Mouse (Mus musculus) adrenal gland, postnatal 4 days (tissue): ENCODE measurements around the gene Abcc4. TPM values are rescaled to one million over a fixed set of nuclear protein-coding genes. Genes with fewer than 3 reads are reported as not detected.

Experiments used
- DNase-seq, 2 experiments: peaks; one replicate each; pipeline ENCODE4 v3.0.0; 2021 to 2022; ENCODE audit warnings: low spot score in 2 of 2, mixed read lengths in 2 of 2
- total RNA-seq, 2 experiments: library from RNA; stranded (reverse); gene quantifications; 2 replicates each; pipeline ENCODE4 v1.2.3; 2021

Abcc4 gene
- total RNA-seq, 2 experiments from 2014 or later: 7.3 to 10.1 TPM

DNA sequence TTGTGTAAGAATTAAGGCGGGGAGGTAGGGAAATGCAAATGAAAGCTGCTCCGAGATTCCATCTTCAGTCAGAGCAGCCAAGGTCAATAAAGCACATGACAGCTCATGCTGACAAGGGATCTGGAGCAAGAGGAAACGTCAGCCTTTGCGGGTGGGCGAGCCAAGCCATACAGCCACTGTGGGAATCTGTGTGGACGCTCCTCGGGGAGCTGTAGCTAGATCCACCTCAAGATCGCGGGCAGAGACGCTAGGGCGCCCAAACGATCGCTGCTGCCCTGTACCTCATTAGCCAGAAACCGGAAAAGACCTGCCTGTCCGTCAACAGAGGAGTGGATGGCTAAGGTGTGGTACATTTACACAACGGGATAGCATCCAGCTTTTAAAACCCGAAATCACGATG, 7.4 kb upstream of the Abcc4 start:
- DNase-seq: no peak

DNA sequence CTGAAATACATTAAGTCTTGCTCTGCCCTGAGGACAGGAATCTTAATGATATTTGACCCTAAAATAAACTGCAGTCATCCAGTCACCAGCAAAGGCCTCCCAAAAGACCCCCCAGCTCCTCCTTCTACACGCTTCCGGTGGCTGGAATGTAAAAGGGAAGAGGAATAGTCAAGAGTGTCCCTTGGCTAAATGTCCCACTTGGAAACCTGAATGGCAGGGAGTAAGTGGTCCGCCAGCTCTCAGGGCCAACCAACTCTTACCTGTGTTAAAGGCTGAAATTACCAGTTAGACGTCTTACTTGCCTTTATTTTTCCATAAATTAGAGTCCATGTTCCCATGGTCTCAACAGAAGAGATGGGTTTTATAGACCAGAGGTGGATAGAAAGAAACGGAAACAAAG, 6.9 kb upstream of the Abcc4 start:
- no peak for DNase-seq

DNA sequence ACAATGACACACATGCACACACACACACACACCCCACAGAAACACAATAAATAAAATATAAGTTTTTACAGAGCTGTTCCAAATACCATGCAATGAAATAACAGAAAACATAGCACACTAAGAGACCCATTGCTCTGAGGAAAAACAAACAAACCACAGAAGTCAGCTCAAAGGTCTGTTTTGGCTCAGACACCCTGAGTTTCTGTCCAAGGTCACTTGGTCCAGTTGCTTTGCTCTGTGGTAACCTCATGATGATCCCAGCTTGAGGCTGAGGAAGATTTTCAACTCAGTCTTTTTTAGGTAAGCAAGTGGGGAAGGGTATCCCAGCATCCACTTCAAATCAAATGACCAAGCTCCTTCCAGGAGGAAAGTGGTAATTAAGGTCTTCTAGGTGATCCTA, 4.9 kb upstream of the Abcc4 start:
- DNase-seq: no peak

DNA sequence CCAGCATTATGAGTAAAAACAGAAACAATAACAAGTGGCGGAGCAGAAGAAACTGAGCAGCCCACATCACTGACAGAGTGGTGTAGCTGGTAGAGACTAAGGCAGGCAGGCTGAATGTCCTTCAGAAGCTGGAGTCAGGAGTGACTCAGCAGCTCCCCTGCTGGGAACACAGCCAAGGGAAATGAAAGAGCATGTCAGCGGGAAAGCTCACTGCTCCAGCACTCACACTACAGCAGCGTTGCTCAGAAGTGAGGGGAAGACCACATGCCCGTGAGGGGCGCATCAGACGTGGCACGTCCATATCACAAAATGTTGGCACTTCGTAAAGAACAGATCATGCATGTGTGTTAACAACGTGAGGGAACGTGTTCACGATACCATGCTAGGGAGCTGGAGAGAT, 3.7 kb upstream of the Abcc4 start:
- peak; percentile 16 to 69 for DNase-seq

DNA sequence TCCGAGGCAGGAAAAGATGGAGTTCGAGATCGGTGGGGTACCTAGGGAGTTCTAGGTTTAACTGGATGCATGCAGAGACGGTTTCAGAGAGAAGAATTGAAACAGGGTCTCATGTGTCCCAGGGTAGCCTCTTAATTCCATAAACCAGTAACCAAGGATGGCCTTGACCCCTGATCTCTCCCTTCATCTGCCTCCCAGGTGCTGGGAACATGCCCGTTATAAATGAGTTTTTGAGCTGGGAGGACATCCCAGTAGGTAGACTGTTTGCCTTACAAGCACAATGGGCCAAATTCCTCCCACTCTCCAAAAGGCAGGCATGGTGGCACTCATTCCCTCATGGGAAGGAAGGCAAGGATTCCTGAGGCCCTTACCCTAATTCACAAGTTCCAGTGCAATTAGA, 2.1 kb upstream of the Abcc4 start:
- DNase-seq: no peak

DNA sequence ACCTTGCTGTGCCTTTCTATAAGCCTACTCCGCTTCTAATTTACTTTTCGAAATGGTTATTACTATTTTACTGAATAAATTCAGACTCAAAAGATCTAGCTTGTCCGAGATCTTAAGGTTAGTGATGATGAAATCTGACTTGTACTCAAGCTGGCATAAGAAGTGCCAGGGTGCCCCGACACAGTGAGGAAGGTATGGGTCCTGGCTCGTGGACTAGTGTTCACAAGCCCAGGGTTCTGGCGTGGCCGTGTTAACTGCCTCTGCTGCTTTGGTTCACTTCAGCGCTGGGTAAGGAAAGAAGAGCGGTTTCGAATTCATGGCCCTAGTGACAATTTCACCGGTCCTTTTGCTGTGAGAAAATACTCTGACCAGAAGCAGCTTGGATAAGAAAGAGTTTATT, 943 bp upstream of the Abcc4 start:
- no peak for DNase-seq

DNA sequence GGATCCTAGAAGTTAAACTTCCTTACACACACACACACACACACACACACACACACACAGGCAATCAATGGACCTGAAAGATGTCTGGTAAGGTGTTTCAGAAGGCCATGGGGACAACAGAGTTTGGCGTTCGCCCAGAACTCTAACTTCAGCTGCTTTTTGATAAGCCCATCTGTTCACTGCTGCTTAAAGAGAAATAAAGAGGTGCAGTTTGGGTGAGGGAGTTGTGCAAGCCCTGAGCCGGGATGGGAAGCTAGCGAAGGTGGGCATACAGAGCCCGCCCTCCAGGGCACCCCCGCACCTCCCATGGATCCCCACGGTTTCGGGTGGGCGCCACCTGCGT, 583 bp downstream of the Abcc4 start:
- DNase-seq: no peak

DNA sequence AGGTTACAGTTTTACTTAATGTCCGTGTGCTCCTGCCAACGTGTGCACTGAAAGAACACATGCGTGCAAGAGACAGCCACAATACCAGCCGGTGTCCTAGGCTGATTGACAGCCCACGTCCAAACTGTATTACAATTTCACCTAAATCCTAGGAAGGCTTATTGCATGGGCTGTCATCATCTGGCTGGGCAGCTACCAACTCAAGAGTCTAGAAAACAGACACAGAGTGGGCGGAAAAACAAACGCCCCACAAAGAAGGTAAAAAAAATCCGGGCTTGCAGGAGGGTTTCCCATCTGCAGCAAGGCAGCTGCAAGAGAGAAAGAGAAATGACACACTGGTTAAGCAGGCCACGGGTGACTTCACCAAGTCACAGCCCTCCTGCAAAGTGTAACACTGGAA, 2.7 kb downstream of the Abcc4 start:
- DNase-seq: no peak

DNA sequence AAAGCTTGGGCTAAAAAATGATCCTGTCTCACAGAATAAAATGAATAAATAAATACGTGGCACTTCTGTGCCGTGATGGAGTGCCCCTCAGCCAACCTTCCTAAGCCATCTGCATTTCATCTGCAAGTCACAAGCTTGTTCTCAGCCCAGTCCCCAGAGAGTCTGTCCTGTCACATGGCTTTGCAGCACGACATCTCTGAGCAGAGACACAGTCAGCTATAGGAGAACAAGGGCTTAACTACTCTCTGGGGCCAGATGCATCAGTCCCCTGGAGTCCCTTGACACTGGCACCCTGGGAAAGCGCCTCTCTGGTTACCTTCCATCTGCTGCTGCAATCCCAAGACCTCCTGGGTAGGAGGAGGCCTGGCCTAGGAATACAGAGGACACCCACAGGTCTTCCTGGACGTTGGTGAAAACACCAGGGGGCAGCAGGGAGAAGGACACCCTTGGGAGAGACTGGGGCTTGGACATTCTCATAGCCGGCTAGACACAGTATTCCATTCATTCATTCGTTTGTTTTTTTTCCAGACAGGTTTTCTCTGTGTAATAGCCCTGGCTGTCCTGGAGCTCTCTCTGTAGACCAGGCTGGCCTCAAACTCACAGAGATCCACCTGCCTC, 3.9 kb downstream of the Abcc4 start:
- DNase-seq: peak in 1 of 2 experiments; percentile 45

DNA sequence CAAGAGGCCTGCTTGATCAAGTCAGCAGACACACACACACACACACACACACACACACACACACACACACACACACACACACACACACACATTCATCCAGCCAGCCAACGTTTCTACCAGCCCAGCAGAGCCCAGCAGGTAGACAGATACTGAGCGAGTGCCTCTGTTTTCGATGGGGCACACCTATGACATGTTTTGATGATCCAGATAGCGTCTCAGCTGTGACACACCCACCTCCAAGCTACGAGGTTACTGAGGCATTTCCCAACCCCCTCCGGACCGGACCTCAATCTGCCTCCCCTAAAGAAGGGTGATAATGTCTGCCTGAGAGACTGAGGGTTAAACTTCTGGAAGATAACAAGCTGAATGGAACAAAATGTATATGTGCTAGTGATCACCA, 5.4 kb downstream of the Abcc4 start:
- no peak for DNase-seq

DNA sequence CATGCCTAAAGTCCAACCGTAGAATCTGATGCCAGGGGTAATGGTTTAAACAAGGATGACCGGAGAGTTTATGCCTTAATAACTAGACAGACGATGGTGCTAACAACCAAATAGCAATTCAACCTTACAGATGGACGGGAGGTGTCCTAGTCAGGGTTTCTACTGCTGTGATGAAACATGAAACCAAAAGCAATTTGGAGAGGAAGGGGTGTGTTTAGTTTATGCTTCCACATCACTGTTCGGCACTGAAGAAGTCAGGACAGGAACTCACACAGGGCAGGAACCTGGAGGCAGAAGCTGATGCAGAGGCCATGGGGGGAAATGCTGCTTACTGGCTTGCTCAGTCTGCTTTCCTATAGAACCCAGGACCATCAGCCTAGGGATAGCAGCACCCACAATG, 6.1 kb downstream of the Abcc4 start:
- no peak for DNase-seq

DNA sequence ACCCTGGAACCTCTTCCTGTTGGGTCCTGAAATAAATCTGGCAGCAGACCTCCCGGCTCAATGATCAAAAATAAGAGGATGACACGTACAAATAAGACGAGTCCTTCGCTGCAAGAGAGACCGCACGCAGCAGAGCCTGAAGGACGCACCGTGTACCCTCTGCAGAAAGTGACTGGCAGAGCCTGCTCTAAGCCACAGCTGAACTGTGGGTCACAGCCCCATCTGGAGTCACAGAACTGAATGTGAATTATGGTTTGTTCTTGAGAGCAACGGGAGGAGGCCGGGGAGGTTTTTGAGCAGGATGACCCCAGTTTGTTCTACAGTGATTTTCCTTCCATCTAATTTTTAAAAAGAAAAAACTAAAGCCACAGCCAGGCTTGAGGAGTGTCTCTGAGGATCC, 6.5 kb downstream of the Abcc4 start:
- DNase-seq: no peak

DNA sequence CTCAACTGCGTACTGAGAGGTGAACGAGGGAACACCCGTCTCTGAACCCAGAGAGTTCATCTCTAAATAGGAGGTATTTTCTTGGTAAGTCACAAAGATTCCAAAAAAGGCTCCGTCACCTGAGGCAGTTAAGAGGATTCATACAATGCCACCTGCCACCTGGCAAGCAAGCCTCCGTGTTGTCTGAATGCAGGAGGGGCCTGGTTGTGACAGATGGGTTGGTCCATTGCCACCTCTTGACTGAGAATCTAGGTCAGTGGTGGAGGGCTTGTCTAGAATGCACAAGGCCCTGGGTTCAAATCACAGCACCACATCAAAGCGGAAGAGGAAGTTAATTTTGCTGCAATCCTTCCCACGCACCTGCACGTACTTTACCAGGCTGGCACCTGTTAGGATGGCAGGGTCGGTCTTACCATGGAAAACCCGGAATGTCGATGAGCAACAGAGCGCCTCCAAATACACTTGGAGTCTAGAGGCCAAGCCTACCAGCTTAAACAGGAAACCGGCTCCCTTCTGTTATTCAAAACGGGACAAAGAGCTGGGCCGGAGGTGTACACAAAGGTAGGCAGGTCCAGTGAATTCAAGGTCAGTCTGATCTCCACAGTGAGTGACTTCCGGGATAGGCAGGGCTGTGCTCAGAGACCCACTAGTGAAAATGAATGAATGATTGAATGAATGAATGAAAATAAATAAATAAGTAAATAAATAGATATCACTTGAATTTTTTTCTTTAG, 9.3 kb downstream of the Abcc4 start:
- no peak for DNase-seq

DNA sequence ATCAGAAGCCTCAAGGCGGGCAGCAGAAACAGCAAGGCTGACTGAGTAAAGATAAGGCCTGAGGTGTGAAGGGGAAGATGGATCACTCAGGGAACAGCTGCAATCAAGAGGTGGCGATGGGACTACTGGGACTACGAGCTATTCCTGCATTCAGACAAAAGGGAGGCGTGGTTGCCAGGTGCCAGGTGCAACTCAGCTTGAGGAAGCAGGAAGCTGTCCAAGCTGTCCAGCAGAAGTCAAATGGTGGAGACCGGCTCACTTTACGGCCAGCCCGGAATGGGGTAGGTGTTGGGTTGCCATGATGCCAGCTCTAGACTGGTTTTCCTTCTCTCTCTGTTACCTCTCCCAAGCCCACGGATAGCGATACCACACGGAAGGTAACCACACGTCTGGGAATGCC, 10.2 kb downstream of the Abcc4 start:
- no peak for DNase-seq

DNA sequence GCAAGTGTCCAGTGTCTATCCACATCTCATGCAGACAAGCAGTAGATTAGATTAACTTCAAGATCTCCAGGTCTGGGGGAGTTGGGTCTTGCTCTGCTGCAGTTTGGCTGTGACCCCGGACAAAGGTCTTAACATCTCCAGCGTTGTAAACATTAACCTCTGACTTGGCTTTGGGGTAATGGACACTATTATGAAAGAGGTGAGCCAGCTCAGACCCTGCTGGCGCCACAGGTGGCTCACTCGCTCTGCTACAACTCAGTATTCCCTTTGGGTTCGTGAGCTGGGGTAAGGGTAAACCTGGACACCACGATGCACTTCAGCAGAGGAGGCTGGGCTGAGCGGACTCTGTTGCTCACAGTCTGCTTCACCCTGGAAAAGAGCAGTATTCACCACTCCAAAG, 11.7 kb downstream of the Abcc4 start:
- DNase-seq: no peak

DNA sequence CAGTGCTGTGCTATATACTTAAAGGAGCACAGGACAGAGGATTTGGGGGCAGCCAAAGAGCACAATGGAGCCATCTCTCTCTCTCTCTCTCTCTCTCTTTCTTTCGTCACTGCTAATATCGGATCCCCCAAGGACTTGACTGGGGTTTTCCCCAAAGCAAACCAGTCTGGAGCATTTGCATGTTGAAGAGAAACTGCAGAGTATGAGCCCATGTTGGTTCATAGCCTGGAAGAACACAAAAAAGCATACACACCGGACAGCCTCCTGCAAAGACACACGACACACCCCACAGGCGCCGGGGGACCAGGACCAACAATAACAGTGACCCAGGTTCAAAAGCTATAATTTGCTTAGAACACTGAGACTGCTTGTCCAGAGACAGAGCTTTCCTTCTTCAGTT, 14.1 kb downstream of the Abcc4 start:
- no peak for DNase-seq

DNA sequence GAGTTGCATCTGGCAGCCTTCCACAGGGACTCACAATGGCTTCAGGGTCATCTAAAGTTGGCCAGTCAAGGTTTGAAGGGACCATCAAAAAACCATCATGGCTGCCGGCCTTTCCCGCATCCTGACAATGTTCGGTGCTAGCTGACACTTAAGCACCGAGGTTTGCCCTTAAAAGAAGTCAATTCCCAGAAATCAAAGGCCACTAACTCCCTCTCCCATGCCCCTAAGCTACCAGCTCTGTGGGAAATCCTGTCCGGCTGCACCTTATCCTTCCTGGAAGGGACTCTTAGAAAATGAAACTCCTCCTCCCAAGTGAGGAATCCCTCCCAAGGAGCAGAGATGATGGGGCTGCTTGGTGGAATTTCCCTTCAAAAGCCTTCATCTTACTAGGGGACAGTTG, 14.6 kb downstream of the Abcc4 start:
- no peak for DNase-seq

DNA sequence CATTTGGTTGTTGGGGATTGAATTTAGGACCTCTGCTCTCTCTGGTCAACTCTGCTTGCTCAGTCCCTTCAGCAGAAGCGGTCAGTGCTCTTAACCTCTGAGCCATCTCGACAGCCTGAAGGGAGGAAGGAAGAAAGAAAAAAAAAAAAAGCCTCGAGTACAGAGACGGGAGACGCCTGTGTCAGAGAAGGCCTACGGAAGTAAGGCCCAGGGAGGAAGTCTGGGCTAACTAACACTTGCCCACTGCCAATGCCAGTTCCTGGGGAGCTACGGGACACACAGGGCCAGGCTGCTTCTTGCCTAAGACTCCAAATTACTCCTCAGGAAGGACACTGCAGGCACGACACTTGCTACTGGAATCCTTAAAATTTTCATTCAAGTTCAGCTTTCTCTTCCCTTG, 15.1 kb downstream of the Abcc4 start:
- DNase-seq: no peak

DNA sequence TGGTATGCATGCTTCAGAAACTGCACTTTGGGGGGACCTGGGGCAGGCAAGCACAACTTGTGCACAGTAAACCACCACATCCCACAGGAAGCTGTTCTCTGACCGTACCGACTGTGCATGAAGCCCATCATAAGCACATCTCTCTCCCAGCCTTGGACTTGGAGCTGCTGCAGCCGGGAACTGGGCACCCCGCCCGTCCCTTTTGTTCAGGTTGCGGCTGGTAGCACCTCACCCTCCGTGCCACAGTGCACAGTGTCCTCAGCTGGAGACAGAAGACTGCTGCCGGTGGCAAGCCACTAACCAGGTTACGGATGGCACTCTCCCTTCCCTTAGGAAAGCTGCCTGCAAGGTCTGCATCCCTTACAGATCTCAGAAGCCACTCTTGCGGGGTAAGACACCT, 15.7 kb downstream of the Abcc4 start:
- DNase-seq: no peak

DNA sequence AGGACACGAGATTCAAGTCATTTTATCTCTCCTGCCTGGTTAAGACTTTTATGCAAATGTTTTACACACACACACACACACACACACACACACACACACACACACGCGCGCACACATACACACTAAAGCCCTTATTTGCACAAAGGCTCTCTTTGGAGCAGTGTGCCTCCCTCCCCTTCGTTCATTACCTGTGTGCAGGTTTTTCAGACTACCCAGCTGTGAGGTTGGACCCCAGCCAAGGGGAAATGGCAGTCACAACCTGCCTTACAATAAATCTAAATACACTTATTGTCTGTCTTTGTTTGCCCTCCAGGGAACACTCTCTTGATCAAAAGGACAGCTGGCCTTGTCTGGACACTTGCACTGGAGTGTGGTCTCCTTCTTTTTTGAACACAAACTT, 17.4 kb downstream of the Abcc4 start:
- no peak for DNase-seq

DNA sequence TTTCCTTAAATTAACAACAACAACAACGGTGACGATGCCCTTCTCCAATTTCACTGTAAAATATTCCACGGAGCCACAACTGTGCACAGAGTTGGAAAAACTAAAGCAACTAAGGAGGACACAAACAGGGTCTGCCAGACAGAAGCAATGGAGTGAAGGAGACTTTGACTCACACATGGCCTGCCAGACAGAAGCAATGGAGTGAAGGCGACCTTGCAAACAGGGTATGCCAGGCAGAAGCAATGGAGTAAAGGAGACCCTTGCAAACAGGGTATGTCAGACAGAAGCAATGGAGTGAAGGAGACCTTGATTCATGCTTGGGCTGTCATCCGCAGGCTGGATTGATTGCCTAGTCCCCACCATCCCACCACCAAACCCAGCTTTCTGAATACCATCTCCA, 19.2 kb downstream of the Abcc4 start:
- no peak for DNase-seq

DNA sequence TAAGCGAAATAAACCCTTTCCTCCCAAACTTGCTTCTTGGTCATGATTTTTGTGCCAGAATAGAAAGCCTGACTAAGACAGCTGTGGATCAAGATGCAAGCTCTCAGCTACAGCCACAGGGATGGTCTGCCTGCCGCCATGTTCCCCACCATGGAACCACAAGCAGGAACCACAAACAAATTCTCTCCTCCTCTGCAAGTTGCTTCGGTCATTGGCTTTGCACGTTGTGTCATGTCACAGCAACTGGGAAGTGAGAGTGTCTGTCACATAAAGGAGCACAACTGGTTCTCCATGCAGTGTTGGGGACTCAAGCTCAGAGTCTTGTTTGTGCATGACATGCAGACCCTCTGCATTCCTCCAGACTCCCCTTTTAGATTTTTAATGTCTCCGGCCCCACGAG, 20.4 kb downstream of the Abcc4 start:
- DNase-seq: no peak

DNA sequence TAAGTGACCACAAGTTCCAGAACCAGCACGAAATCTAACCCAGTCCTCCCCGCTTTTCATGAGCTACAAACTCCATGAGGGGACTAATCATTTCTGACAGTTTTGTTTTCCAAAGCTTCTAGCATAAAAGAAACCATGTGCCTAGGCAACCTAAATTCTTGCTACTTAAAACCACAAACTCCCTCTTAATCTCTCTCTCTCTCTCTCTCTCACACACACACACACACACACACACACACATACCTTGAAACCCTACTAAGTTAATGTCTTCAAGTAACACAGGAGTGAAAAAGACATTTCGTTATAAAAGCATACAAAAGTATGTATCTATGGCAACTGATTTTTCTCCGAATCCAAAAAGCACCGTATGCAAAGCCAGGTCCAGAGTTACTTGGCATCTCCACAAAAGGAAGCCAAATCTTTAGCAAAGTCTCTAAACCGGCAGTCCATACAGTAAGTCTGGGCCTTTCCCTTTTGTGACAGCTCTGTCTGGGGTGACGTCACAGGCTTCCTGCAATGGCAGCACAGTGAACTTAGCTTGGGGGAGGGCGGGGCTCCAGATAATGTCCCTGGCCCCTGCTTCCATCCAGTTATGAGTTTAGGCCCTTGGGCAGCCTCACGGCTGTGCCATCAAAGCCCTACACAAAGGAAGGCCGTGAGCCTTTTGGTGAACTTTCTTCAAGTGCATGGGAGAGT, 23.5 kb downstream of the Abcc4 start:
- no peak for DNase-seq
